Mouse (Mus musculus) frontal cortex, postnatal 14 days (tissue): ENCODE measurements at regions not wholly inside any gene's neighbourhood (a gene's known extent, or its start where the extent isn't known, plus 50 kb on each side); places are given as distances from the start of the nearest gene placed in this dataset.

ENCODE experiments used
- DNase-seq, 2 experiments: peaks; one replicate each; pipeline ENCODE4 v3.0.0; 2022; ENCODE audit warnings: low spot score in 2 of 2

- DNase-seq, result no peak
These were observed 122.9 kb upstream of the Magi3 start for GRCm38 (mm10) chr3:104343096-104343495.

GRCm38 (mm10) chr3:104342220-104342619 is 122.0 kb upstream of the Magi3 start:
- DNase-seq, result peak; percentile 23 to 34

- no peak for DNase-seq
These were observed 120.2 kb upstream of the Magi3 start for GRCm38 (mm10) chr3:104340331-104340730.

GRCm38 (mm10) chr3:104336867-104337266 is 116.7 kb upstream of the Magi3 start:
- no peak for DNase-seq

- DNase-seq, result no peak
These were observed 116.1 kb upstream of the Magi3 start for GRCm38 (mm10) chr3:104336308-104336707.

GRCm38 (mm10) chr3:104334760-104335159 is 114.6 kb upstream of the Magi3 start:
- no peak for DNase-seq

GRCm38 (mm10) chr3:104333345-104333744 is 113.2 kb upstream of the Magi3 start:
- DNase-seq, result no peak

- no peak for DNase-seq
These were observed 110.5 kb upstream of the Magi3 start for GRCm38 (mm10) chr3:104330646-104331045.

GRCm38 (mm10) chr3:104327829-104328228 is 107.7 kb upstream of the Magi3 start:
- no peak for DNase-seq

- no peak for DNase-seq
These were observed 107.0 kb upstream of the Magi3 start for GRCm38 (mm10) chr3:104327034-104327729.

- no peak for DNase-seq
These were observed 102.4 kb upstream of the Magi3 start for GRCm38 (mm10) chr3:104322591-104322990.

GRCm38 (mm10) chr3:104320404-104320803 is 100.2 kb upstream of the Magi3 start:
- DNase-seq, result no peak

GRCm38 (mm10) chr3:104319377-104319776 is 99.2 kb upstream of the Magi3 start:
- DNase-seq, result no peak

- peak; percentile 29 to 37 for DNase-seq
These were observed 98.7 kb upstream of the Magi3 start for GRCm38 (mm10) chr3:104318911-104319310.

GRCm38 (mm10) chr3:104317528-104317927 is 97.4 kb upstream of the Magi3 start:
- no peak for DNase-seq

- DNase-seq, result no peak
These were observed 92.9 kb upstream of the Magi3 start for GRCm38 (mm10) chr3:104313063-104313462.

- DNase-seq, result no peak
These were observed 86.8 kb upstream of the Magi3 start for GRCm38 (mm10) chr3:104306961-104307360.

GRCm38 (mm10) chr3:104305904-104306563 is 85.9 kb upstream of the Magi3 start:
- no peak for DNase-seq

- DNase-seq, result no peak
These were observed 83.4 kb upstream of the Magi3 start for GRCm38 (mm10) chr3:104303577-104303976.

- no peak for DNase-seq
These were observed 80.0 kb upstream of the Magi3 start for GRCm38 (mm10) chr3:104300201-104300600.

GRCm38 (mm10) chr3:104298878-104299277 is 78.7 kb upstream of the Magi3 start:
- no peak for DNase-seq

GRCm38 (mm10) chr3:104298409-104298808 is 78.2 kb upstream of the Magi3 start:
- no peak for DNase-seq

GRCm38 (mm10) chr3:104297112-104297511 is 76.9 kb upstream of the Magi3 start:
- DNase-seq, result no peak
